ENCODE assay signal across 8 mouse cellular contexts in genomic region chr17:34135297-34136224, GRCm38 (mm10). TPM values are rescaled to one million over a fixed set of nuclear protein-coding genes. Genes with fewer than 3 reads are reported as not detected.
DNase-seq lines count a peak whose midpoint lies in the region; ATAC-seq lines count a peak whose summit lies in the region.

No protein-coding gene starts in this region.

- no peaks in the 10 kb centered on the region for H3K9me3 ChIP-seq in hindbrain, embryonic 16.5 days (ENCODE audit: control insufficient read depth, low read length)

- H3K36me3 ChIP-seq in hindbrain, embryonic 16.5 days (ENCODE audit: control insufficient read depth, insufficient read depth, low read length): no peaks in the 10 kb centered on the region
- peaks cover 9% of the 10 kb centered on the region; the same call in 1 of the 2 replicates for H3K36me3 ChIP-seq in macrophage (ENCODE audit: inconsistent target)

- DNase-seq in T-cell, adult 2 months (ENCODE audit: low spot score): peak; percentile 98
- peak; percentile 98 to 99 for DNase-seq in cerebellum, postnatal 36 days
- peak; percentile 98 to 99 for DNase-seq in frontal cortex, postnatal 36 days (ENCODE audit: low spot score in 2 of 2)
- peak; percentile 96 to 98 for DNase-seq in left cerebral cortex, adult 18-20 months (ENCODE audit: low spot score in 2 of 2)
- peak; percentile 98 for DNase-seq in right cerebral cortex, adult 18-20 months
- DNase-seq in urinary bladder, postnatal 10 days (ENCODE audit: low spot score): peak; percentile 93

- H3K4me1 ChIP-seq in hindbrain, embryonic 16.5 days (ENCODE audit: control insufficient read depth, insufficient read depth, low read depth, low read length): peaks cover 17% of the 10 kb centered on the region

- H3K4me3 ChIP-seq in hindbrain, embryonic 16.5 days (ENCODE audit: low read length): peak overlapping the region; percentile 51
- peak overlapping the region; percentile 38 for H3K4me3 ChIP-seq in macrophage (ENCODE audit: inconsistent target)

- H3K27ac ChIP-seq in hindbrain, embryonic 16.5 days (ENCODE audit: low read depth, low read length): peak overlapping the region; percentile 49; the same call in 1 of the 2 replicates
- peak overlapping the region; percentile 34 for H3K27ac ChIP-seq in macrophage

- H3K9ac ChIP-seq in hindbrain, embryonic 16.5 days (ENCODE audit: low read depth, low read length): peak overlapping the region; percentile 59

- peaks cover 6% of the 10 kb centered on the region; the same call in 1 of the 2 replicates for H3K79me2 ChIP-seq in macrophage (ENCODE audit: inconsistent target)

- peak overlapping the region; percentile 95 for H3K4me2 ChIP-seq in hindbrain, embryonic 16.5 days (ENCODE audit: low read length)

- 8% methylated on average over 31 of the region's 31 CpGs for WGBS in hindbrain, embryonic 16.5 days
- 4% methylated on average over 31 of the region's 31 CpGs for WGBS in macrophage (ENCODE audit: missing documents)

- ATAC-seq in hindbrain, embryonic 16.5 days: peak; percentile 99

- peaks cover 22% of the 10 kb centered on the region for H3K27me3 ChIP-seq in hindbrain, embryonic 16.5 days (replicated peaks; ENCODE audit: control insufficient read depth, insufficient read depth, low read length)

RNA-seq across cellular contexts. Expression of gene H2-DMb2, which starts 7.5 kb away (rescaled TPM):
- polyA plus RNA-seq in hindbrain, embryonic 16.5 days (2015; fragmentation: Nextera tagmentation; extraction: Ambion mirVana): 0.25 and 0.28 TPM in 2 replicates
- 1 to 10 TPM; 1.2 to 1.8 TPM for total RNA-seq in left cerebral cortex, adult 18-20 months (2021)
- 1 to 10 TPM in 14 of 26 experiments, under 1 TPM in 3, not detected in 9; 0.70 to 4.6 (median 1.7) TPM for total RNA-seq in macrophage (2018; cell fraction: chromatin; rRNA removed)
- 1 to 10 TPM in 25 of 26 experiments, under 1 TPM in 1; 0.99 to 2.2 (median 1.5) TPM for total RNA-seq in macrophage (2018; cell fraction: cytosol; rRNA removed)
- 1 to 10 TPM in 14 of 26 experiments, under 1 TPM in 9, not detected in 3; 0.40 to 3.0 (median 1.3) TPM for total RNA-seq in macrophage (2018; cell fraction: nucleus; rRNA removed)
- 1.2 to 2.2 TPM (median 1.8 TPM) in 3 replicates for polyA plus RNA-seq in macrophage (2018)

RNA-seq across cellular contexts. Expression of gene Brd2, which starts 13.1 kb away (rescaled TPM):
- 98.5 and 123 TPM in 2 replicates for polyA plus RNA-seq in hindbrain, embryonic 16.5 days (2015; fragmentation: Nextera tagmentation; extraction: Ambion mirVana)
- 100 to 1,000 TPM; 177 to 179 TPM for total RNA-seq in left cerebral cortex, adult 18-20 months (2021)
- total RNA-seq in macrophage (2018; cell fraction: chromatin; rRNA removed): 1,000 to 10,000 TPM in 10 of 26 experiments, 100 to 1,000 TPM in 16; 551 to 1,905 (median 901) TPM
- 100 to 1,000 TPM; 172 to 417 (median 260) TPM for total RNA-seq in macrophage (2018; cell fraction: cytosol; rRNA removed)
- 1,000 to 10,000 TPM in 5 of 26 experiments, 100 to 1,000 TPM in 21; 415 to 1,213 (median 670) TPM for total RNA-seq in macrophage (2018; cell fraction: nucleus; rRNA removed)
- polyA plus RNA-seq in macrophage (2018): 130 to 435 TPM (median 155 TPM) in 3 replicates

RNA-seq across cellular contexts. Expression of gene H2-DMa, which starts 16.2 kb away (rescaled TPM):
- polyA plus RNA-seq in hindbrain, embryonic 16.5 days (2015; fragmentation: Nextera tagmentation; extraction: Ambion mirVana): 20.5 and 20.9 TPM in 2 replicates
- total RNA-seq in left cerebral cortex, adult 18-20 months (2021): 10 to 100 TPM; 22.3 to 26.5 TPM
- total RNA-seq in macrophage (2018; cell fraction: chromatin; rRNA removed): 10 to 100 TPM; 26.4 to 64.6 (median 44.4) TPM
- 10 to 100 TPM; 21.2 to 68.5 (median 39.5) TPM for total RNA-seq in macrophage (2018; cell fraction: cytosol; rRNA removed)
- total RNA-seq in macrophage (2018; cell fraction: nucleus; rRNA removed): 100 to 1,000 TPM in 6 of 26 experiments, 10 to 100 TPM in 20; 42.2 to 142 (median 72.5) TPM
- polyA plus RNA-seq in macrophage (2018): 19.1 to 57.0 TPM (median 47.3 TPM) in 3 replicates

RNA-seq across cellular contexts. Expression of gene H2-DMb1, which starts 17.3 kb away (rescaled TPM):
- polyA plus RNA-seq in hindbrain, embryonic 16.5 days (2015; fragmentation: Nextera tagmentation; extraction: Ambion mirVana): 0.68 and 1.5 TPM in 2 replicates
- 1 to 10 TPM; 2.2 to 2.7 TPM for total RNA-seq in left cerebral cortex, adult 18-20 months (2021)
- 10 to 100 TPM in 8 of 26 experiments, 1 to 10 TPM in 18; 1.2 to 20.1 (median 8.1) TPM for total RNA-seq in macrophage (2018; cell fraction: chromatin; rRNA removed)
- 10 to 100 TPM; 27.0 to 79.7 (median 49.7) TPM for total RNA-seq in macrophage (2018; cell fraction: cytosol; rRNA removed)
- total RNA-seq in macrophage (2018; cell fraction: nucleus; rRNA removed): 10 to 100 TPM; 11.2 to 50.6 (median 30.8) TPM
- polyA plus RNA-seq in macrophage (2018): 26.4 to 54.6 TPM (median 34.2 TPM) in 3 replicates

RNA-seq across cellular contexts. Expression of gene H2-Oa, which starts 43.4 kb away (rescaled TPM):
- polyA plus RNA-seq in hindbrain, embryonic 16.5 days (2015; fragmentation: Nextera tagmentation; extraction: Ambion mirVana): 0.14 TPM in 1 of 2 replicates, not detected in the other
- total RNA-seq in left cerebral cortex, adult 18-20 months (2021): not detected
- under 1 TPM in 3 of 26 experiments, not detected in 23; 0.59 to 0.91 (median 0.63) TPM for total RNA-seq in macrophage (2018; cell fraction: chromatin; rRNA removed)
- 1 to 10 TPM in 6 of 26 experiments, under 1 TPM in 20; 0.36 to 1.5 (median 0.80) TPM for total RNA-seq in macrophage (2018; cell fraction: cytosol; rRNA removed)
- total RNA-seq in macrophage (2018; cell fraction: nucleus; rRNA removed): 1 to 10 TPM in 8 of 26 experiments, under 1 TPM in 9, not detected in 9; 0.58 to 1.5 (median 0.87) TPM
- polyA plus RNA-seq in macrophage (2018): 0.25 to 1.4 TPM (median 0.62 TPM) in 3 replicates

Comparison
In these comparisons a context has a peak if more than half of its experiments do, and no peak if none do; other contexts are left out.
1. Peak in every context shown above with its lines: DNase-seq, ATAC-seq, H3K4me3 ChIP-seq and H3K27ac ChIP-seq.